21 mouse cellular contexts compared by ENCODE assay signal in genomic region chr2:148085126-148085525, GRCm38 (mm10). TPM values are rescaled to one million over a fixed set of nuclear protein-coding genes. Genes with fewer than 3 reads are reported as not detected.
"Had no signal": no experiment of that assay in that cellular context is flagged by ENCODE, and none has a peak within 500 bp of the region (broad histone marks: within the 10 kb centered on the region; RNA-seq: fewer than 3 reads in every experiment).

No protein-coding gene starts in this region.

- DNase-seq: kidney, postnatal 25 days; liver; lung, adult 18-20 months; lung, postnatal 10 days; lung, postnatal 36 days; thymus, adult 18-20 months; thymus, postnatal 36 days had no signal

- H3K36me3 ChIP-seq: limb, embryonic 10.5 days; limb, embryonic 13.5 days; liver, embryonic 12.5 days; liver, embryonic 15.5 days; lung, embryonic 15.5 days; midbrain, embryonic 10.5 days; midbrain, embryonic 15.5 days; neural tube, embryonic 13.5 days had no signal

- H3K9me3 ChIP-seq: limb, embryonic 10.5 days; limb, embryonic 13.5 days; liver, embryonic 12.5 days; liver, embryonic 15.5 days; lung, embryonic 15.5 days; megakaryocyte, embryonic 14.5 days; midbrain, embryonic 10.5 days; midbrain, embryonic 15.5 days; neural tube, embryonic 13.5 days had no signal

- ATAC-seq: liver, embryonic 12.5 days; midbrain, embryonic 15.5 days had no signal

- H3K4me1 ChIP-seq: limb, embryonic 10.5 days; limb, embryonic 13.5 days; liver, embryonic 12.5 days; liver, embryonic 15.5 days; megakaryocyte, embryonic 14.5 days; midbrain, embryonic 10.5 days; midbrain, embryonic 15.5 days; neural tube, embryonic 13.5 days had no signal

- H3K27me3 ChIP-seq: liver, embryonic 12.5 days; liver, embryonic 15.5 days; lung, embryonic 15.5 days; megakaryocyte, embryonic 14.5 days; midbrain, embryonic 15.5 days; neural tube, embryonic 13.5 days had no signal

- H3K9ac ChIP-seq: limb, embryonic 13.5 days; liver, embryonic 12.5 days; liver, embryonic 15.5 days; lung, embryonic 15.5 days; midbrain, embryonic 15.5 days; neural tube, embryonic 13.5 days had no signal

- H3K4me3 ChIP-seq: layer of hippocampus, adult 2 months; limb, embryonic 10.5 days; limb, embryonic 13.5 days; liver, embryonic 12.5 days; liver, embryonic 15.5 days; lung, embryonic 15.5 days; megakaryocyte, embryonic 14.5 days; midbrain, embryonic 10.5 days; midbrain, embryonic 15.5 days; neural tube, embryonic 13.5 days had no signal

- H3K4me2 ChIP-seq: limb, embryonic 13.5 days; liver, embryonic 12.5 days; liver, embryonic 15.5 days; lung, embryonic 15.5 days; midbrain, embryonic 15.5 days; neural tube, embryonic 13.5 days had no signal

- H3K27ac ChIP-seq: kidney, postnatal 0 days; layer of hippocampus, adult 2 months; limb, embryonic 10.5 days; limb, embryonic 13.5 days; liver, embryonic 12.5 days; liver, embryonic 15.5 days; lung, embryonic 15.5 days; midbrain, embryonic 10.5 days; midbrain, embryonic 15.5 days; neural tube, embryonic 13.5 days had no signal

RNA-seq across cellular contexts. Expression of gene Foxa2, which starts 38.4 kb away (rescaled TPM):
- total RNA-seq: layer of hippocampus, adult 2 months; layer of hippocampus, postnatal 25 days; left cerebral cortex, adult 18-20 months; left cerebral cortex, postnatal 25 days had no signal
- polyA plus RNA-seq: kidney, postnatal 0 days; limb, embryonic 10.5 days had no signal
